Mouse (Mus musculus) limb, embryonic 14.5 days (tissue): ENCODE results near the gene Timm13. TPM values are rescaled to one million over a fixed set of nuclear protein-coding genes. Genes with fewer than 3 reads are reported as not detected.
A peak's percentile ranks its signal among the peaks of the same experiment; 100 is the strongest.

ENCODE experiments used
- ATAC-seq: fragments of 200-750 bp; cut with Nextera tagmentation; 2 replicates; pipeline ENCODE4 v1.8.0; 2017; ENCODE audit warnings: low read depth, moderate number of reproducible peaks, moderate TSS enrichment; ENCODE audit not compliant: low FRiP score
- DNase-seq: peaks from one replicate; pipeline ENCODE4 v3.0.0-alpha.2; 2015; ENCODE audit warnings: low spot score
- H3K27ac ChIP-seq: fragments of 300-500 bp; sonication (generic); replicated peaks from 2 replicates; pipeline ENCODE4 v1.5.1; 2014; ENCODE audit warnings: low read depth, mild to moderate bottlenecking, low read length, moderate library complexity, mixed read lengths
- H3K27me3 ChIP-seq: fragments of 300-500 bp; sonication (generic); 2 replicates; pipeline ENCODE4 v1.6.1; 2014; ENCODE audit warnings: low read length, mixed read lengths; ENCODE audit not compliant: control insufficient read depth, insufficient read depth
- H3K36me3 ChIP-seq: fragments of 300-500 bp; sonication (generic); 2 replicates; pipeline ENCODE4 v1.6.1; 2014; ENCODE audit warnings: mild to moderate bottlenecking, low read length, moderate library complexity, mixed read lengths; ENCODE audit not compliant: control insufficient read depth, insufficient read depth
- H3K4me1 ChIP-seq: fragments of 300-500 bp; sonication (generic); 2 replicates; pipeline ENCODE4 v1.6.1; 2014; ENCODE audit warnings: antibody characterized with exemption, low read length, mixed read lengths; ENCODE audit not compliant: control insufficient read depth, insufficient read depth
- H3K4me2 ChIP-seq: fragments of 300-500 bp; sonication (generic); replicated peaks from 2 replicates; pipeline ENCODE4 v1.6.1; 2014; ENCODE audit warnings: low read depth, mild to moderate bottlenecking, low read length, moderate library complexity; ENCODE audit not compliant: severe bottlenecking
- H3K4me3 ChIP-seq: fragments of 300-500 bp; sonication (generic); replicated peaks from 2 replicates; pipeline ENCODE4 v1.5.1; 2014; ENCODE audit warnings: low read length
- H3K9ac ChIP-seq: fragments of 300-500 bp; sonication (generic); 2 replicates; pipeline ENCODE4 v1.6.1; 2014; ENCODE audit warnings: mild to moderate bottlenecking, low read depth, low read length, moderate library complexity; ENCODE audit not compliant: severe bottlenecking
- H3K9me3 ChIP-seq: fragments of 300-500 bp; sonication (generic); 2 replicates; pipeline ENCODE4 v1.6.1; 2016; ENCODE audit warnings: low read length; ENCODE audit not compliant: control insufficient read depth
- POLR2A ChIP-seq: fragments of 200-500 bp; IDR thresholded peaks from 2 replicates; pipeline ENCODE4 v1.8.0; 2012; ENCODE audit warnings: inconsistent platforms, mild to moderate bottlenecking, moderate library complexity, borderline replicate concordance; ENCODE audit not compliant: insufficient read depth, insufficient read length; ENCODE audit errors: extremely low read depth
- WGBS: fragments of 180-500 bp; shearing (Covaris S2); extraction: QIAGEN DNeasy Blood & Tissue Kit; methylation state at CpG from one replicate; pipeline ENCODE4 v1.1.7; 2014; 5-methylcytosine and 5-hydroxymethylcytosine counted together
- polyA plus RNA-seq, 2 experiments: library from polyadenylated mRNA; depleted of rRNA in 1 of 2; stranded (reverse) in 1 of 2; unstranded in 1 of 2; fragments of >200 nt; fragmentation: Nextera tagmentation in 1 of 2; extraction: Ambion mirVana in 1 of 2; gene quantifications; 2 replicates each; pipeline versions ENCODE4 v1.2.1 to v1.2.3; 2012 to 2014

The Timm13 gene
- polyA plus RNA-seq, 2 experiments = 229 to 335 TPM

DNA sequence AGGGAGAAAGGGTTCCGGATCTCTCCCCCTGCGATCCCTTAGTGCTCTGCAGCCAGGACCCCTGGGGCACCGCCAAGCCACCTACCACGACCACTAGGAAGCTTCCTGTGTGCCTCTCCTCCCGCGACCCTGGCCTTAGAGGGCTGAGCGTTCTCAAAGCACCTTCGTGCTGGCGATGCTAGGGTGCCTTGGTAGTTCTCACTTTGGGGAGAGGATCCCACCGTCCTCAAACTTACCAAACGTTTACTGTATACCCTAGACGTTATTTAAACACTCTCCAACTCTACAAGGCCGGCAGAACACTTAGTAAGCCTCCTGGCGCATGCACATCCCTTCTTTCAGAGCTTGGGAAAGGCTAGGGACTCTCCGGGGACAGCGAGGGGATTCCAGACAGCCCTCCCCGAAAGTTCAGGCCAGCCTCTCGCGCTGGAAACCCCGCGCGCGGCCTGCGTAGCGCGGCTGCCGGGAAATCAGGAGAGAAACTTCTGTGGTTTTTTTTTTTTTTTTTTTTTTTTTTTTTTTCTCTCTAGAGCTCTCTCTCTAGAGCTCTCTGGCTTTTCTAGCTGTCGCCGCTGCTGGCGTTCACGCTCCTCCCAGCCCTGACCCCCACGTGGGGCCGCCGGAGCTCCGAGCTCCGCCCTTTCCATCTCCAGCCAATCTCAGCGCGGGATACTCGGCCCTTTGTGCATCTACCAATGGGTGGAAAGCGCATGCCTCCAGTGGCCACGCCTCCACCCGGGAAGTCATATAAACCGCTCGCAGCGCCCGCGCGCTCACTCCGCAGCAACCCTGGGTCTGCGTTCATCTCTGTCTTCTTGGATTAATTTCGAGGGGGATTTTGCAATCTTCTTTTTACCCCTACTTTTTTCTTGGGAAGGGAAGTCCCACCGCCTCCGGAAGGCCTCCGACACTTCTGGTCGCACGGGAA, 28.8 kb upstream of the Timm13 start, which contains the start of gene Gadd45b:
Gene Gadd45b (plus strand): TSS at position 775 of the 928 bp plus-strand sequence.
- peak; percentile 100 for TF ChIP-seq POLR2A
- peak within 1 kb of the TSS; percentile 95 for H3K4me2 ChIP-seq
- peaks cover 15% of the 10 kb centered on the region; the same call in 1 of the 2 replicates for H3K27me3 ChIP-seq
- H3K4me3 ChIP-seq = peak within 1 kb of the TSS; percentile 55
- no peaks in the 10 kb centered on the region for H3K9me3 ChIP-seq
- under 1% methylated on average over 56 of the region's 56 CpGs for WGBS
- peaks cover 36% of the 10 kb centered on the region for H3K4me1 ChIP-seq
- peak within 1 kb of the TSS; percentile 85 for H3K27ac ChIP-seq
- DNase-seq (peak; percentile 98), ATAC-seq (peak; percentile 92)
- peak within 1 kb of the TSS; percentile 67 for H3K9ac ChIP-seq
- no peaks in the 10 kb centered on the region for H3K36me3 ChIP-seq

GRCm38 (mm10) chr10:80928586-80929298, 28.0 kb upstream of the Timm13 start:
- DNase-seq (peak; percentile 88), ATAC-seq (peak; percentile 38)
- 0 out of 2 replicates have a peak, but pooled peaks have one; percentile 32 for TF ChIP-seq POLR2A
- Histone ChIP-seq H3K27ac (peak overlapping the region; percentile 85), H3K9me3 (no peaks in the 10 kb centered on the region), H3K4me2 (peak overlapping the region; percentile 95), H3K9ac (peak overlapping the region; percentile 50), H3K36me3 (no peaks in the 10 kb centered on the region), H3K4me1 (peaks cover 33% of the 10 kb centered on the region), H3K27me3 (peaks cover 15% of the 10 kb centered on the region; the same call in 1 of the 2 replicates), H3K4me3 (peak overlapping the region; percentile 55)
- WGBS = under 1% methylated on average over 47 of the region's 48 CpGs

GRCm38 (mm10) chr10:80925472-80925871, 24.7 kb upstream of the Timm13 start:
- no peak for ATAC-seq
- Histone ChIP-seq H3K9ac (no peak overlapping the region), H3K27me3 (no peaks in the 10 kb centered on the region), H3K9me3 (no peaks in the 10 kb centered on the region), H3K27ac (no peak overlapping the region), H3K4me3 (no peak overlapping the region), H3K4me1 (0 out of 2 replicates have a peak, but pooled peaks cover 8% of the 10 kb centered on the region), H3K36me3 (no peaks in the 10 kb centered on the region), H3K4me2 (no peak overlapping the region)
- DNase-seq = no peak
- 30% methylated on average over 3 of the region's 3 CpGs for WGBS
- no peak for TF ChIP-seq POLR2A

GRCm38 (mm10) chr10:80921923-80922322, 21.2 kb upstream of the Timm13 start:
- ATAC-seq = peak; percentile 70
- Histone ChIP-seq H3K4me3 (peak overlapping the region; percentile 25), H3K4me2 (peak overlapping the region; percentile 49), H3K27me3 (no peaks in the 10 kb centered on the region), H3K9me3 (no peaks in the 10 kb centered on the region), H3K36me3 (no peaks in the 10 kb centered on the region), H3K27ac (no peak overlapping the region), H3K9ac (peak overlapping the region; percentile 34; the same call in 1 of the 2 replicates), H3K4me1 (peaks cover 13% of the 10 kb centered on the region; the same call in 1 of the 2 replicates)
- WGBS = 5% methylated on average over 16 of the region's 16 CpGs
- no peak for TF ChIP-seq POLR2A
- peak; percentile 53 for DNase-seq
